Mouse (Mus musculus) MN1 (cell line): ENCODE measurements around the gene Ldb1.
"Not testable (repeated sequence)": the region's sequence is repeated elsewhere in the genome, so short reads cannot be mapped to it uniquely, and the experiment has no call there.

Source experiments
- DNase-seq: peaks from one replicate; pipeline ENCODE4 v3.0.0-alpha.2; 2016; ENCODE audit warnings: low spot score

Ldb1 gene

GRCm38 (mm10) chr19:46028747-46029320 is 16.2 kb downstream of the Ldb1 start:
- no peak for DNase-seq

DNA sequence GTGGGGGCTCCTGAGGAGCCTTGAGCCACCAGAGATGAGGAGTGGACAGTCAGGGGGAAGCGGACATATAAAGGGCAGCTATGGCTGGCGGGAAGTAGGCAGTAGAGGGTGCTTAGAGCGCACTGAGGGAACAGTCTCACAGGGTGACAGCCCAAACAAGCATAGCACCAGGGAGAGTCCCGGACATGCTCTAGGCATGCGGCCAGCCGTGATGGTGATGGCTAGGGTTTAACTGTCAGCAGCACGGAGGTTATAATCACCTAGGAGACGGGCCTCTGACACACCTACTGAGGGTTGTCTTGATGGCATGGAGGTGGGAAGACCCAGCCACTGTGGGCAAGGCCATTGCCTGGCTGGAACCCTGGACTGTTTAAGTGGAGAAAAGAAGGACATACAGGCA is 18.4 kb downstream of the Ldb1 start:
- no peak for DNase-seq

- DNase-seq = no peak
These were observed 20.1 kb downstream of the Ldb1 start for GRCm38 (mm10) chr19:46024959-46025358.

GRCm38 (mm10) chr19:46016023-46016422 is 29.0 kb downstream of the Ldb1 start:
- DNase-seq = no peak

- peak; percentile 84 for DNase-seq
These were observed 30.3 kb downstream of the Ldb1 start for GRCm38 (mm10) chr19:46014572-46015178.

- no peak for DNase-seq
These were observed 39.3 kb downstream of the Ldb1 start for GRCm38 (mm10) chr19:46005680-46006079.

GRCm38 (mm10) chr19:46004814-46005466 is 40.1 kb downstream of the Ldb1 start:
- no peak for DNase-seq

DNA sequence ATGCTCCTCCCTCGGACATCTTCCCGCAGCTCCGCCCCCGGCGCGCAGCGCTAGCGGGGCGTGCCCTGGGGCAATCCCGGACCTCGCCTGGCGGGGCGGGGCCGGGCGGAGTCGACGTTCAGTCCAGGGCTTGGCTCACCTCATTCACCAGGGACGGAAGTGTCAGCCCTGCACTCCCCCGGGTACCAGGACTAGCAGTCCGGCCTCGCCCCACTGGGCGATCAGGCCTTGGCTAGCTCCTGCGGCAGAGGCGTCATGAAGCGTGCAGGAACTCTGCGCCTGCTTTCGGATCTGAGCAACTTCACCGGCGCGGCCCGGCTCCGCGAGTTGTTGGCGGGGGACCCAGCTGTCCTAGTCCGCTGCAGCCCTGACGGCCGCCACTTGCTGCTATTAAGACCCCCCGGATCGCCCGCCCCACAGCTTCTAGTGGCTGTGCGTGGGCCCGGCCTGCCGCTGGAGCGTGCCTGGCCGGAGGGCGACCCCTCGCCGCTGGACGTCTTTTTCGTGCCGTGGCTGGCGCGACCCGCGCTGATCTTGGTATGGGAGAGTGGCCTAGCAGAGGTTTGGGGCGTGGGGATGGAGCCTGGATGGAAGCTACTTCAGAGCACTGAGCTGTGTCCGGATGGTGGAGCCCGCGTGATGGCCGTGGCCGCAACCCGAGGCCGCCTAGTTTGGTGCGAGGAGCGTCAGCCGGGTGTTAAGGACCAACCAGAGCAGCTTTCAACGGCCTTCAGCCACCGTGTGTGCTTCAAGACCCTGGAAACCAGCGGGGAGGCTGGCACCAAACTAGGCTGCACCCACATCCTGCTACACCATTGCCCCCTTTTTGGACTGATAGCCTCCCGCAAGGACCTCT is 41.4 kb downstream of the Ldb1 start, which contains the start of gene Hps6:
Gene Hps6 (plus strand): TSS at position 138 of the 856 bp plus-strand sequence.
- DNase-seq = peak; percentile 83

- DNase-seq = no peak
These were observed 42.7 kb downstream of the Ldb1 start for GRCm38 (mm10) chr19:46002279-46002678.

- no peak for DNase-seq
These were observed 45.6 kb downstream of the Ldb1 start for GRCm38 (mm10) chr19:45999378-45999777.

- no peak for DNase-seq
These were observed 46.3 kb downstream of the Ldb1 start for GRCm38 (mm10) chr19:45998694-45999217.

- peak; percentile 89 for DNase-seq
These were observed 47.0 kb downstream of the Ldb1 start, which contains the start of gene Armh3 for GRCm38 (mm10) chr19:45997785-45998693. Armh3 (minus strand) TSS chr19:45998488.

GRCm38 (mm10) chr19:45997365-45997764 is 47.6 kb downstream of the Ldb1 start:
- DNase-seq = no peak

- no peak for DNase-seq
These were observed 50.9 kb downstream of the Ldb1 start for GRCm38 (mm10) chr19:45993981-45994737.

GRCm38 (mm10) chr19:45993441-45993840 is 51.6 kb downstream of the Ldb1 start:
- not testable (repeated sequence) for DNase-seq

GRCm38 (mm10) chr19:45991171-45991570 is 53.8 kb downstream of the Ldb1 start:
- no peak for DNase-seq

DNA sequence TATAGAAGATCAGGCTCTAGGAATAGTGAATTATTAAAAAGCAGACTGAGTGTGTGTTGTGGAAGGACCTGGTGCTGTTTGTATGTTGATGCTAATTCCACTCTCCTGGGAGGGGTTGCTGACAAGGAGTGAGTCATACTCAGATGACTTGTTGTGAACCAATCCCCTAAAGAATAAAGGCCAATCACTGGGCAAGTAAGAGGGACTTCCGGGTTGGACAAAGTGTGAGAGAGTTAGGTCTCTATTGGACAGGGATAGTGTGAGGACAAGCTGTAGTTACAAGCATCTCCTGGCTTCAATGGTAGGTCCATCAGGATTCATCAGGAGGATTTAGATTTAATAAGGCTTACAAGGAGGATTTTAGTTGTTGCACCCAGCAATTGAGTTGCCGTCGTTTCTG is 56.8 kb downstream of the Ldb1 start:
- DNase-seq = peak; percentile 9

GRCm38 (mm10) chr19:45984379-45984778 is 60.6 kb downstream of the Ldb1 start:
- no peak for DNase-seq
